Mouse (Mus musculus) CD8-positive naive resting alpha-beta T cell, adult 2 months (primary cell): ENCODE measurements around the gene Bcl6.

Experiments used
- DNase-seq, 2 experiments: peaks; one replicate each; pipeline ENCODE4 v3.0.0; 2022; ENCODE audit warnings: low read depth in 2 of 2, low spot score in 2 of 2

Bcl6 gene

GRCm38 (mm10) chr16:23927301-23928114 lies 61.1 kb downstream of the Bcl6 start:
- no peak for DNase-seq

GRCm38 (mm10) chr16:23922906-23923305 lies 65.7 kb downstream of the Bcl6 start:
- DNase-seq: no peak

- DNase-seq: no peak
Measured at GRCm38 (mm10) chr16:23921697-23922096, 67.0 kb downstream of the Bcl6 start.

GRCm38 (mm10) chr16:23919418-23919817 lies 69.2 kb downstream of the Bcl6 start:
- no peak for DNase-seq
